Mouse (Mus musculus) limb, embryonic 15.5 days (tissue): ENCODE measurements around the gene Gm17689. TPM values are rescaled to one million over a fixed set of nuclear protein-coding genes. Genes with fewer than 3 reads are reported as not detected.

Experiments used
- ATAC-seq: fragments of 200-750 bp; cut with Nextera tagmentation; 2 replicates; pipeline ENCODE4 v1.8.0; 2017; ENCODE audit warnings: low read depth, moderate TSS enrichment; ENCODE audit not compliant: insufficient number of reproducible peaks, low FRiP score, low TSS enrichment
- H3K27ac ChIP-seq: fragments of 300-500 bp; sonication (generic); 2 replicates; pipeline ENCODE4 v1.5.1; 2015; ENCODE audit warnings: moderate library complexity, mild to moderate bottlenecking, inconsistent platforms
- H3K27me3 ChIP-seq: fragments of 300-500 bp; sonication (generic); 2 replicates; pipeline ENCODE4 v1.6.1; 2015; ENCODE audit warnings: inconsistent platforms
- H3K36me3 ChIP-seq: fragments of 300-500 bp; sonication (generic); 2 replicates; pipeline ENCODE4 v1.6.1; 2015; ENCODE audit warnings: inconsistent platforms
- H3K4me1 ChIP-seq: fragments of 300-500 bp; sonication (generic); 2 replicates; pipeline ENCODE4 v1.6.1; 2015; ENCODE audit warnings: inconsistent platforms
- H3K4me2 ChIP-seq: fragments of 300-500 bp; sonication (generic); 2 replicates; pipeline ENCODE4 v1.6.1; 2015; ENCODE audit warnings: mild to moderate bottlenecking, inconsistent platforms
- H3K4me3 ChIP-seq: fragments of 300-500 bp; sonication (generic); 2 replicates; pipeline ENCODE4 v1.5.1; 2015; ENCODE audit warnings: mild to moderate bottlenecking, inconsistent platforms
- H3K9ac ChIP-seq: fragments of 300-500 bp; sonication (generic); 2 replicates; pipeline ENCODE4 v1.6.1; 2015; ENCODE audit warnings: inconsistent platforms
- H3K9me3 ChIP-seq: fragments of 300-500 bp; sonication (generic); 2 replicates; pipeline ENCODE4 v1.6.1; 2016; ENCODE audit warnings: inconsistent platforms
- WGBS: fragments of 180-500 bp; shearing (Covaris S2); methylation state at CpG from one replicate; pipeline ENCODE4 v1.1.7; 2015; 5-methylcytosine and 5-hydroxymethylcytosine counted together
- polyA plus RNA-seq: library from polyadenylated mRNA; unstranded; fragments of >200 nt; fragmentation: Nextera tagmentation; extraction: Ambion mirVana; gene quantifications from 2 replicates; pipeline ENCODE4 v1.2.1, GENCODE M21; 2015

The Gm17689 gene
- polyA plus RNA-seq: not detected in 2 replicates

GRCm38 (mm10) chr9:36582535-36582934, at the start of gene Gm17689:
Gene Gm17689, minus strand, starts transcription at chr9:36582635.
- Histone ChIP-seq H3K36me3 (no peaks in the 10 kb centered on the region), H3K27ac (no peak within 1 kb of the TSS), H3K4me1 (no peaks in the 10 kb centered on the region), H3K9me3 (no peaks in the 10 kb centered on the region; the same call in 1 of the 2 replicates), H3K4me2 (no peak within 1 kb of the TSS), H3K27me3 (no peaks in the 10 kb centered on the region), H3K9ac (no peak within 1 kb of the TSS), H3K4me3 (no peak within 1 kb of the TSS)
- no peak for ATAC-seq
- 58% methylated on average over 1 of the region's 1 CpGs for WGBS

GRCm38 (mm10) chr9:36541863-36542262, 40.6 kb downstream of the Gm17689 start, which contains the start of gene Gm5615:
Gene Gm5615, minus strand, starts transcription at chr9:36541963.
- Histone ChIP-seq H3K4me3 (no peak within 1 kb of the TSS), H3K27ac (no peak within 1 kb of the TSS), H3K27me3 (no peaks in the 10 kb centered on the region), H3K4me2 (no peak within 1 kb of the TSS), H3K4me1 (no peaks in the 10 kb centered on the region), H3K36me3 (no peaks in the 10 kb centered on the region), H3K9me3 (no peaks in the 10 kb centered on the region), H3K9ac (no peak within 1 kb of the TSS)
- ATAC-seq: no peak
- 94% methylated on average over 2 of the region's 2 CpGs for WGBS

Other genes with a start within 250 kb of the Gm17689 start
- gene Gm7257, start 150.8 kb downstream of the Gm17689 start, polyA plus RNA-seq: not detected in 2 replicates
- gene Gm9513, start 107.0 kb downstream of the Gm17689 start, polyA plus RNA-seq: not detected in 2 replicates
- gene Gm5615, start 40.7 kb downstream of the Gm17689 start, polyA plus RNA-seq: not detected in 2 replicates
- not detected in 2 replicates for gene A630095E13Rik, start 60.7 kb upstream of the Gm17689 start, polyA plus RNA-seq
- not detected in 2 replicates for gene Acrv1, start 110.6 kb upstream of the Gm17689 start, polyA plus RNA-seq
- gene Chek1, start 144.4 kb upstream of the Gm17689 start, polyA plus RNA-seq: 24.4 and 26.0 TPM in 2 replicates
- 315 and 320 TPM in 2 replicates for gene Stt3a, start 185.0 kb upstream of the Gm17689 start, polyA plus RNA-seq
- gene Ei24, start 214.8 kb upstream of the Gm17689 start, polyA plus RNA-seq: 85.0 and 103 TPM in 2 replicates
- gene Fez1, start 239.2 kb upstream of the Gm17689 start, polyA plus RNA-seq: 42.0 and 44.0 TPM in 2 replicates